Mouse (Mus musculus) layer of hippocampus, adult 18-20 months (tissue): ENCODE measurements around the gene Zfp180. TPM values are rescaled to one million over a fixed set of nuclear protein-coding genes. Genes with fewer than 3 reads are reported as not detected.

Experiments
- total RNA-seq, 2 experiments: library from RNA; stranded (reverse); gene quantifications; 2 replicates each; pipeline ENCODE4 v1.2.3; 2021

Gene Zfp180
- total RNA-seq, 2 experiments from 2014 or later: 45.3 to 48.6 TPM

Other genes starting within 250 kb of the Zfp180 start
- not detected for gene Vmn1r176, start 244.6 kb upstream of the Zfp180 start, total RNA-seq
- gene Vmn1r177, start 215.5 kb upstream of the Zfp180 start, total RNA-seq: not detected
- gene Vmn1r178, start 189.9 kb upstream of the Zfp180 start, total RNA-seq: not detected
- not detected for gene Vmn1r179, start 154.9 kb upstream of the Zfp180 start, total RNA-seq
- gene Vmn1r180, start 131.3 kb upstream of the Zfp180 start, total RNA-seq: not detected
- gene Vmn1r181, start 107.3 kb upstream of the Zfp180 start, total RNA-seq: not detected
- not detected for gene V1rd19, start 80.2 kb upstream of the Zfp180 start, total RNA-seq
- not detected for gene Vmn1r183, start 28.7 kb upstream of the Zfp180 start, total RNA-seq
- 10 to 100 TPM; 10.6 to 11.2 TPM for gene Zfp112, start 30.4 kb downstream of the Zfp180 start, total RNA-seq
- 10 to 100 TPM; 19.4 to 22.5 TPM for gene Zfp235, start 52.2 kb downstream of the Zfp180 start, total RNA-seq
- gene Zfp114, start 93.1 kb downstream of the Zfp180 start, total RNA-seq: 1 to 10 TPM; 2.9 to 4.1 TPM
- 10 to 100 TPM; 13.1 to 13.2 TPM for gene Zfp111, start 129.5 kb downstream of the Zfp180 start, total RNA-seq
- 1 to 10 TPM; 9.2 to 10.0 TPM for gene Zfp109, start 155.6 kb downstream of the Zfp180 start, total RNA-seq
- gene Zfp108, start 172.9 kb downstream of the Zfp180 start, total RNA-seq: 1 to 10 TPM; 8.0 TPM
- 10 to 100 TPM; 13.4 to 14.4 TPM for gene Zfp93, start 188.5 kb downstream of the Zfp180 start, total RNA-seq
- 10 to 100 TPM; 19.8 to 24.9 TPM for gene Zfp61, start 219.3 kb downstream of the Zfp180 start, total RNA-seq
- 10 to 100 TPM; 12.1 to 12.7 TPM for gene Zfp94, start 234.7 kb downstream of the Zfp180 start, total RNA-seq